Mouse (Mus musculus) limb, embryonic 11.5 days (tissue): ENCODE measurements around the gene Alg1. TPM values are rescaled to one million over a fixed set of nuclear protein-coding genes. Genes with fewer than 3 reads are reported as not detected.
A peak's percentile ranks its signal among the peaks of the same experiment; 100 is the strongest.

ENCODE experiments used
- ATAC-seq: fragments of 200-750 bp; cut with Nextera tagmentation; 2 replicates; pipeline ENCODE4 v1.8.0; 2017; ENCODE audit warnings: low read depth; ENCODE audit not compliant: insufficient number of reproducible peaks, low FRiP score, low TSS enrichment
- DNase-seq: peaks from one replicate; pipeline ENCODE4 v3.0.0-alpha.2; 2015; ENCODE audit warnings: low spot score
- H3K27ac ChIP-seq: fragments of 300-500 bp; sonication (generic); replicated peaks from 2 replicates; pipeline ENCODE4 v1.5.1; 2014; ENCODE audit warnings: low read depth, mild to moderate bottlenecking, low read length
- H3K27me3 ChIP-seq: fragments of 300-500 bp; sonication (generic); 2 replicates; pipeline ENCODE4 v1.6.1; 2014; ENCODE audit warnings: mild to moderate bottlenecking, low read length, mixed read lengths; ENCODE audit not compliant: control insufficient read depth, insufficient read depth
- H3K36me3 ChIP-seq: fragments of 300-500 bp; sonication (generic); 2 replicates; pipeline ENCODE4 v1.6.1; 2014; ENCODE audit warnings: mild to moderate bottlenecking, low read length, moderate library complexity, mixed read lengths; ENCODE audit not compliant: control insufficient read depth, insufficient read depth
- H3K4me1 ChIP-seq: fragments of 300-500 bp; sonication (generic); 2 replicates; pipeline ENCODE4 v1.6.1; 2014; ENCODE audit warnings: low read length, mixed read lengths; ENCODE audit not compliant: control insufficient read depth, insufficient read depth
- H3K4me2 ChIP-seq: fragments of 300-500 bp; sonication (generic); 2 replicates; pipeline ENCODE4 v1.6.1; 2014; ENCODE audit warnings: low read depth, mild to moderate bottlenecking, moderate library complexity; ENCODE audit not compliant: severe bottlenecking
- H3K4me3 ChIP-seq: fragments of 300-500 bp; sonication (generic); 2 replicates; pipeline ENCODE4 v1.5.1; 2014; ENCODE audit warnings: low read depth, low read length
- H3K9ac ChIP-seq: fragments of 300-500 bp; sonication (generic); 2 replicates; pipeline ENCODE4 v1.6.1; 2014; ENCODE audit warnings: mild to moderate bottlenecking, low read length
- H3K9me3 ChIP-seq: fragments of 300-500 bp; sonication (generic); 2 replicates; pipeline ENCODE4 v1.6.1; 2016; ENCODE audit warnings: low read length; ENCODE audit not compliant: control insufficient read depth
- WGBS: fragments of 180-500 bp; shearing (Covaris S2); extraction: QIAGEN DNeasy Blood & Tissue Kit; methylation state at CpG from one replicate; pipeline ENCODE4 v1.1.7; 2014; 5-methylcytosine and 5-hydroxymethylcytosine counted together
- polyA plus RNA-seq: library from polyadenylated mRNA; unstranded; fragments of >200 nt; fragmentation: Nextera tagmentation; extraction: Ambion mirVana; gene quantifications from 2 replicates; pipeline ENCODE4 v1.2.1, GENCODE M21; 2014

The Alg1 gene
- polyA plus RNA-seq: 24.7 and 26.1 TPM in 2 replicates

- Histone ChIP-seq H3K9ac (peak within 1 kb of the TSS; percentile 71), H3K27ac (no peak within 1 kb of the TSS), H3K9me3 (no peaks in the 10 kb centered on the region), H3K4me1 (peaks cover 4% of the 10 kb centered on the region; the same call in 1 of the 2 replicates), H3K36me3 (no peaks in the 10 kb centered on the region), H3K4me2 (peak within 1 kb of the TSS; percentile 79), H3K4me3 (peak within 1 kb of the TSS; percentile 86), H3K27me3 (no peaks in the 10 kb centered on the region)
- DNase-seq (peak; percentile 91), ATAC-seq (peak; percentile 88)
- WGBS: 2% methylated on average over 47 of the region's 47 CpGs
Observed at GRCm38 (mm10) chr16:5233418-5234313, at the start of gene Alg1. TSS of gene Alg1 (plus strand) at chr16:5233621.

- no peaks in the 10 kb centered on the region for H3K4me1 ChIP-seq
- WGBS: 65% methylated on average over 8 of the region's 8 CpGs
- ATAC-seq: no peak
Observed at GRCm38 (mm10) chr16:5184101-5184500, 49.3 kb upstream of the Alg1 start.

GRCm38 (mm10) chr16:5184956-5185355 lies 48.5 kb upstream of the Alg1 start:
- H3K9ac ChIP-seq: no peak overlapping the region
- no peaks in the 10 kb centered on the region for H3K9me3 ChIP-seq
- H3K4me2 ChIP-seq: no peak overlapping the region
- WGBS: 88% methylated on average over 5 of the region's 5 CpGs
- no peaks in the 10 kb centered on the region for H3K27me3 ChIP-seq
- H3K4me3 ChIP-seq: no peak overlapping the region
- DNase-seq (no peak), ATAC-seq (no peak)
- no peaks in the 10 kb centered on the region for H3K36me3 ChIP-seq
- no peak overlapping the region for H3K27ac ChIP-seq
- H3K4me1 ChIP-seq: no peaks in the 10 kb centered on the region

More at GRCm38 (mm10) chr16:5184101-5184500, 49.3 kb upstream of the Alg1 start:
- Histone ChIP-seq H3K36me3 (no peaks in the 10 kb centered on the region), H3K9me3 (no peaks in the 10 kb centered on the region), H3K9ac (no peak overlapping the region), H3K4me3 (no peak overlapping the region), H3K4me2 (no peak overlapping the region), H3K27me3 (no peaks in the 10 kb centered on the region), H3K27ac (no peak overlapping the region)
- DNase-seq: no peak

GRCm38 (mm10) chr16:5185691-5186090 lies 47.7 kb upstream of the Alg1 start:
- H3K4me3 ChIP-seq: no peak overlapping the region
- H3K4me1 ChIP-seq: no peaks in the 10 kb centered on the region
- no peak for DNase-seq
- no peak for ATAC-seq
- H3K4me2 ChIP-seq: no peak overlapping the region
- 74% methylated on average over 7 of the region's 7 CpGs for WGBS
- H3K9ac ChIP-seq: no peak overlapping the region
- H3K27me3 ChIP-seq: no peaks in the 10 kb centered on the region
- no peaks in the 10 kb centered on the region for H3K36me3 ChIP-seq
- no peaks in the 10 kb centered on the region for H3K9me3 ChIP-seq
- no peak overlapping the region for H3K27ac ChIP-seq

DNA sequence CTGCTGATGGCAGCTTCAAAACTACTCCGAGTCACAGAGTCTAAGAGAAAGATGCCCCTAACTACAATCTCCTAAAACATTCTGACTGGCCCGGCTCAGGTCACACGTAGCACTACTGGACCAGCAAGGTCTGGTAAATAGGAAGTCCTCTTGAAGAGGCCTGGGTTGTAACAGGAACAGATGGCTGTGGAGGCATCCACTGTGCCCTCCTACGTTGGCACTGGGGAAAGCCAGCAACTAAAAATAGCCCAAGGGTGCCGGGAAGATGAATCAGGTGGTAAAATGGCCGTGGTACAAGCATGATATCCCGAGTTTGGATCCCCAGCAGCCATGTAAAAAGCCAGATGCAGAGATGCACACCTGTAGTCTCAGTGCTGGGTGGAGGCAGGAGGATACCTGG lies 47.2 kb upstream of the Alg1 start:
- WGBS: 82% methylated on average over 7 of the region's 7 CpGs

GRCm38 (mm10) chr16:5195080-5195479 lies 38.3 kb upstream of the Alg1 start:
- Histone ChIP-seq H3K4me1 (no peaks in the 10 kb centered on the region), H3K27ac (no peak overlapping the region), H3K27me3 (no peaks in the 10 kb centered on the region), H3K36me3 (no peaks in the 10 kb centered on the region), H3K4me2 (no peak overlapping the region), H3K9ac (no peak overlapping the region), H3K4me3 (no peak overlapping the region), H3K9me3 (no peaks in the 10 kb centered on the region)
- 28% methylated on average over 6 of the region's 6 CpGs for WGBS
- peak; percentile 75 for DNase-seq
- no peak for ATAC-seq

More for the DNA sequence above, 47.2 kb upstream of the Alg1 start:
- ATAC-seq (no peak), DNase-seq (no peak)
- Histone ChIP-seq H3K4me1 (no peaks in the 10 kb centered on the region), H3K4me3 (no peak overlapping the region), H3K9me3 (no peaks in the 10 kb centered on the region), H3K27ac (no peak overlapping the region), H3K27me3 (no peaks in the 10 kb centered on the region), H3K36me3 (no peaks in the 10 kb centered on the region), H3K9ac (no peak overlapping the region), H3K4me2 (no peak overlapping the region)

DNA sequence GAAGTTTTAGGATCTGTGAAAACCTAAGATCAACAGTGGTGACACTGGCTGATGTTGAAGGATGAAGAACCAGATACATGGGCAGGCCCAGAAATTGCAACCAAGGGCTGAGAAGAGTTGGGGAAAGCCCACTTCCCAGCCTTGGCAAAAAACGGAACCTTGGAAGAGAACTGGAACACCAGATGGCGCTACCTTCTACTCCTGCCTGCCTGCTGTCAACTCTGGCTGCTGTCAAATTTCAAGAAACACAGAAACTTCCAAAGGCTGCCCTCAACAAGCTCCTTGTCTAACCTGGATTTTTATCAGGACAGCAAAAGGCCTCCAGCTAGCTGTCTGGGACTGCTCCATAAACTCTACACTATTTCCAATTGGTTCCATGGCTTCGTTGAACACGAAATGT lies 30.7 kb upstream of the Alg1 start:
- Histone ChIP-seq H3K4me3 (peak overlapping the region; percentile 84), H3K9ac (no peak overlapping the region), H3K4me2 (peak overlapping the region; percentile 96), H3K27me3 (no peaks in the 10 kb centered on the region), H3K9me3 (no peaks in the 10 kb centered on the region), H3K27ac (no peak overlapping the region), H3K36me3 (no peaks in the 10 kb centered on the region), H3K4me1 (peaks cover 5% of the 10 kb centered on the region; the same call in 1 of the 2 replicates)
- ATAC-seq (no peak), DNase-seq (peak; percentile 57)
- 11% methylated on average over 4 of the region's 4 CpGs for WGBS

GRCm38 (mm10) chr16:5203200-5203599 lies 30.2 kb upstream of the Alg1 start:
- Histone ChIP-seq H3K9me3 (no peaks in the 10 kb centered on the region), H3K27ac (no peak overlapping the region), H3K4me1 (peaks cover 5% of the 10 kb centered on the region; the same call in 1 of the 2 replicates), H3K9ac (peak overlapping the region; percentile 57), H3K4me3 (peak overlapping the region; percentile 84), H3K4me2 (peak overlapping the region; percentile 96), H3K36me3 (no peaks in the 10 kb centered on the region), H3K27me3 (no peaks in the 10 kb centered on the region)
- DNase-seq (no peak), ATAC-seq (0 out of 2 replicates have a peak, but pooled peaks have one; percentile 17)
- 2% methylated on average over 36 of the region's 36 CpGs for WGBS
